Mouse (Mus musculus): ENCODE measurements around the gene Itpr2. TPM values are rescaled to one million over a fixed set of nuclear protein-coding genes. Genes with fewer than 3 reads are reported as not detected.

The Itpr2 gene
- total RNA-seq, 2 experiments from 2014 or later: 12.3 to 15.4 TPM

GRCm38 (mm10) chr6:146245888-146246287, 256.1 kb downstream of the Itpr2 start:
- no peak overlapping the region for H3K4me3 ChIP-seq
- intact Hi-C loops (cut with DNase I): no loop called here
- no peak overlapping the region for H3K27ac ChIP-seq
- DNase-seq (ENCODE audit: extremely low spot score in 1 of 2, low spot score in 2 of 2): no peak
- TF ChIP-seq CTCF (IDR thresholded peaks at IDR 0.05): no peak

- H3K4me3 ChIP-seq: no peak overlapping the region
Measured at GRCm38 (mm10) chr6:146243068-146243467, 259.0 kb downstream of the Itpr2 start.

GRCm38 (mm10) chr6:146241336-146241735, 260.7 kb downstream of the Itpr2 start:
- Histone ChIP-seq H3K4me3 (no peak overlapping the region), H3K27ac (no peak overlapping the region)
- intact Hi-C loops (cut with DNase I): no loop called here
- no peak for DNase-seq (ENCODE audit: extremely low spot score in 1 of 2, low spot score in 2 of 2)
- no peak for TF ChIP-seq CTCF (IDR thresholded peaks at IDR 0.05)

More at GRCm38 (mm10) chr6:146243068-146243467, 259.0 kb downstream of the Itpr2 start:
- TF ChIP-seq CTCF (IDR thresholded peaks at IDR 0.05): no peak
- DNase-seq (ENCODE audit: extremely low spot score in 1 of 2, low spot score in 2 of 2): no peak
- intact Hi-C loops (cut with DNase I): no loop called here
- H3K27ac ChIP-seq: no peak overlapping the region

GRCm38 (mm10) chr6:146235165-146235564, 266.9 kb downstream of the Itpr2 start:
- DNase-seq (ENCODE audit: extremely low spot score in 1 of 2, low spot score in 2 of 2): no peak
- TF ChIP-seq CTCF (IDR thresholded peaks at IDR 0.05): no peak
- Histone ChIP-seq H3K4me3 (no peak overlapping the region), H3K27ac (no peak overlapping the region)
- intact Hi-C loops (cut with DNase I): no loop called here

- TF ChIP-seq CTCF (IDR thresholded peaks at IDR 0.05): no peak
- Histone ChIP-seq H3K27ac (no peak overlapping the region), H3K4me3 (no peak overlapping the region)
- DNase-seq (ENCODE audit: extremely low spot score in 1 of 2, low spot score in 2 of 2): no peak
- intact Hi-C loops (cut with DNase I): no loop called here
Measured at GRCm38 (mm10) chr6:146234417-146234816, 267.6 kb downstream of the Itpr2 start.

- TF ChIP-seq CTCF (IDR thresholded peaks at IDR 0.05): no peak
- H3K4me3 ChIP-seq: no peak overlapping the region
- no peak for DNase-seq (ENCODE audit: extremely low spot score in 1 of 2, low spot score in 2 of 2)
- intact Hi-C loops (cut with DNase I): no loop called here
- H3K27ac ChIP-seq: no peak overlapping the region
Measured at GRCm38 (mm10) chr6:146230903-146231302, 271.1 kb downstream of the Itpr2 start.

GRCm38 (mm10) chr6:146230373-146230788, 271.6 kb downstream of the Itpr2 start:
- TF ChIP-seq CTCF (IDR thresholded peaks at IDR 0.05): no peak
- no peak for DNase-seq (ENCODE audit: extremely low spot score in 1 of 2, low spot score in 2 of 2)
- Histone ChIP-seq H3K4me3 (no peak overlapping the region), H3K27ac (no peak overlapping the region)
- intact Hi-C loops (cut with DNase I): no loop called here

- H3K4me3 ChIP-seq: no peak overlapping the region
- no peak overlapping the region for H3K27ac ChIP-seq
- intact Hi-C loops (cut with DNase I): loop anchor here (5.0 kb wide), 1 partner anchor 133 kb away; no protein-coding TSS in a partner anchor
- DNase-seq (ENCODE audit: extremely low spot score in 1 of 2, low spot score in 2 of 2): no peak
- TF ChIP-seq CTCF (IDR thresholded peaks at IDR 0.05): no peak
Measured at GRCm38 (mm10) chr6:146229967-146230366, 272.1 kb downstream of the Itpr2 start.

- Histone ChIP-seq H3K4me3 (no peak overlapping the region), H3K27ac (no peak overlapping the region)
- no peak for DNase-seq (ENCODE audit: extremely low spot score in 1 of 2, low spot score in 2 of 2)
- TF ChIP-seq CTCF (IDR thresholded peaks at IDR 0.05): no peak
- intact Hi-C loops (cut with DNase I): loop anchor here (5.0 kb wide), 1 partner anchor 132 kb away; no protein-coding TSS in a partner anchor
Measured at GRCm38 (mm10) chr6:146229519-146229918, 272.5 kb downstream of the Itpr2 start.

GRCm38 (mm10) chr6:146228048-146228447, 274.0 kb downstream of the Itpr2 start:
- Histone ChIP-seq H3K4me3 (no peak overlapping the region), H3K27ac (no peak overlapping the region)
- intact Hi-C loops (cut with DNase I): loop anchor here (5.0 kb wide), 1 partner anchor 131 kb away; no protein-coding TSS in a partner anchor
- no peak for DNase-seq (ENCODE audit: extremely low spot score in 1 of 2, low spot score in 2 of 2)
- TF ChIP-seq CTCF (IDR thresholded peaks at IDR 0.05): no peak

- Histone ChIP-seq H3K4me3 (no peak overlapping the region), H3K27ac (peak overlapping the region; percentile 36; the same call in 1 of the 2 replicates)
- DNase-seq (ENCODE audit: extremely low spot score in 1 of 2, low spot score in 2 of 2): no peak
- TF ChIP-seq CTCF (IDR thresholded peaks at IDR 0.05): no peak; the same call in 1 of the 2 replicates
- intact Hi-C loops (cut with DNase I): no loop called here
Measured at GRCm38 (mm10) chr6:146222403-146223063, 279.5 kb downstream of the Itpr2 start.

- Histone ChIP-seq H3K4me3 (no peak overlapping the region), H3K27ac (no peak overlapping the region)
- DNase-seq (ENCODE audit: extremely low spot score in 1 of 2, low spot score in 2 of 2): no peak
- no peak for TF ChIP-seq CTCF (IDR thresholded peaks at IDR 0.05)
- intact Hi-C loops (cut with DNase I): no loop called here
Measured at GRCm38 (mm10) chr6:146221371-146222336, 280.4 kb downstream of the Itpr2 start.

Measured in left cerebral cortex, adult 2 months (tissue).